Mouse (Mus musculus) layer of hippocampus, adult 8-10 months (tissue): ENCODE measurements at regions not wholly inside any gene's neighbourhood (a gene's known extent, or its start where the extent isn't known, plus 50 kb on each side); places are given as distances from the start of the nearest gene placed in this dataset.

Experiments
- DNase-seq, 2 experiments: peaks; one replicate each; pipeline ENCODE4 v3.0.0; 2022; ENCODE audit warnings: low spot score in 2 of 2

GRCm38 (mm10) chr14:102673724-102674123 lies 308.7 kb downstream of the Kctd12 start:
- DNase-seq, result no peak

- peak in 1 of 2 experiments; percentile 18 for DNase-seq
Measured at GRCm38 (mm10) chr14:102663240-102663639, 319.2 kb downstream of the Kctd12 start.

GRCm38 (mm10) chr14:102660351-102660750 lies 322.1 kb downstream of the Kctd12 start:
- no peak for DNase-seq

- no peak for DNase-seq
Measured at GRCm38 (mm10) chr14:102656235-102656634, 326.2 kb downstream of the Kctd12 start.

GRCm38 (mm10) chr14:102629601-102630000 lies 352.8 kb downstream of the Kctd12 start:
- DNase-seq, result peak; percentile 3 to 10

- DNase-seq, result no peak
Measured at GRCm38 (mm10) chr14:102621546-102621945, 360.9 kb downstream of the Kctd12 start.

- DNase-seq, result peak; percentile 5 to 17
Measured at GRCm38 (mm10) chr14:102619056-102619455, 363.4 kb downstream of the Kctd12 start.

- no peak for DNase-seq
Measured at GRCm38 (mm10) chr14:102615588-102616309, 366.7 kb downstream of the Kctd12 start.

GRCm38 (mm10) chr14:102606055-102606454 lies 376.4 kb downstream of the Kctd12 start:
- no peak for DNase-seq

- DNase-seq, result no peak
Measured at GRCm38 (mm10) chr14:102594850-102595249, 387.6 kb downstream of the Kctd12 start.

- no peak for DNase-seq
Measured at GRCm38 (mm10) chr14:102553781-102554180, 428.7 kb downstream of the Kctd12 start.

- DNase-seq, result no peak
Measured at GRCm38 (mm10) chr14:102552598-102552997, 429.8 kb downstream of the Kctd12 start.

- no peak for DNase-seq
Measured at GRCm38 (mm10) chr14:102524894-102525577, 457.4 kb downstream of the Kctd12 start.

- DNase-seq, result no peak
Measured at GRCm38 (mm10) chr14:102516765-102517164, 465.7 kb downstream of the Kctd12 start.

- DNase-seq, result no peak
Measured at GRCm38 (mm10) chr14:102514527-102514926, 467.9 kb downstream of the Kctd12 start.

- no peak for DNase-seq
Measured at GRCm38 (mm10) chr14:102512651-102513050, 469.8 kb downstream of the Kctd12 start.

- DNase-seq, result no peak
Measured at GRCm38 (mm10) chr14:102511691-102512383, 470.6 kb downstream of the Kctd12 start.

- peak; percentile 17 to 54 for DNase-seq
Measured at GRCm38 (mm10) chr14:102510387-102510786, 472.1 kb downstream of the Kctd12 start.

GRCm38 (mm10) chr14:102505696-102506321 lies 476.6 kb downstream of the Kctd12 start:
- no peak for DNase-seq

- no peak for DNase-seq
Measured at GRCm38 (mm10) chr14:102497179-102497578, 485.3 kb downstream of the Kctd12 start.

- DNase-seq, result no peak
Measured at GRCm38 (mm10) chr14:102492376-102492775, 490.1 kb downstream of the Kctd12 start.

- no peak for DNase-seq
Measured at GRCm38 (mm10) chr14:102491205-102491604, 491.2 kb downstream of the Kctd12 start.
